Mouse (Mus musculus) heart, embryonic 15.5 days (tissue): ENCODE measurements at regions not wholly inside any gene's neighbourhood (a gene's known extent, or its start where the extent isn't known, plus 50 kb on each side); places are given as distances from the start of the nearest gene placed in this dataset.
A peak's percentile ranks its signal among the peaks of the same experiment; 100 is the strongest.

Experiments used
- ATAC-seq: fragments of 200-750 bp; cut with Nextera tagmentation; replicated peaks from 2 replicates; pipeline ENCODE4 v1.8.0; 2017; ENCODE audit warnings: low read depth, moderate TSS enrichment; ENCODE audit not compliant: insufficient number of reproducible peaks, insufficient read depth, low FRiP score
- H3K27ac ChIP-seq: fragments of 300-500 bp; sonication (generic); 2 replicates; pipeline ENCODE4 v1.5.1; 2015; ENCODE audit warnings: mild to moderate bottlenecking, inconsistent platforms
- H3K27me3 ChIP-seq: fragments of 300-500 bp; sonication (generic); 2 replicates; pipeline ENCODE4 v1.6.1; 2015; ENCODE audit warnings: inconsistent platforms
- H3K36me3 ChIP-seq: fragments of 300-500 bp; sonication (generic); 2 replicates; pipeline ENCODE4 v1.6.1; 2015; ENCODE audit warnings: mild to moderate bottlenecking, inconsistent platforms
- H3K4me1 ChIP-seq: fragments of 300-500 bp; sonication (generic); replicated peaks from 2 replicates; pipeline ENCODE4 v1.6.1; 2015; ENCODE audit warnings: inconsistent platforms
- H3K4me2 ChIP-seq: fragments of 300-500 bp; sonication (generic); 2 replicates; pipeline ENCODE4 v1.6.1; 2015; ENCODE audit warnings: inconsistent platforms, mild to moderate bottlenecking, moderate library complexity
- H3K4me3 ChIP-seq: fragments of 300-500 bp; sonication (generic); 2 replicates; pipeline ENCODE4 v1.5.1; 2015; ENCODE audit warnings: mild to moderate bottlenecking, inconsistent platforms
- H3K9ac ChIP-seq: fragments of 300-500 bp; sonication (generic); 2 replicates; pipeline ENCODE4 v1.6.1; 2015; ENCODE audit warnings: mild to moderate bottlenecking, inconsistent platforms
- H3K9me3 ChIP-seq: fragments of 300-500 bp; sonication (generic); replicated peaks from 2 replicates; pipeline ENCODE4 v1.6.1; 2016; ENCODE audit warnings: inconsistent platforms
- WGBS: fragments of 180-500 bp; shearing (Covaris S2); methylation state at CpG from one replicate; pipeline ENCODE4 v1.1.7; 2015; ENCODE audit warnings: mixed read lengths; 5-methylcytosine and 5-hydroxymethylcytosine counted together

DNA sequence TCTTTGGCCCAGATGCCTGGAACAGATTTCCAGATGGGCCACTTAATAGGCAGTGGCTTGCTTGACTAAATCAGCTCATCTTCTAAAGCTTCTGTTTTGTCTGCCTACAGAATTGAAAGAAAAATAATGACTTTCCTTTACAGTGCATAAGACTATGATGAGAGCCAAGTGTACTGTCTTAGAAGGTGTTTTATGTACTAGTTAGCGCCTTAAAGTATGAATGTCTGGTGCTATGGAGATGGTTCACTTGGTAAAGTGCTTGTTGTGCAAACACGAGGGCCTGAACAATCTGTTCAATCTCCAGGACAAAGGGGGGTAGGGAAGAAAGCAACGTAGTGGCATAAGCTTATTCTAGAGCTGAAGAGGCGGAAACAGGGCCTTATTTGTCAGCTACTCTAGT, 511.5 kb upstream of the 4930412O13Rik start:
- Histone ChIP-seq H3K9ac (no peak overlapping the region), H3K4me1 (no peaks in the 10 kb centered on the region), H3K4me2 (no peak overlapping the region), H3K4me3 (no peak overlapping the region), H3K27me3 (no peaks in the 10 kb centered on the region), H3K9me3 (no peaks in the 10 kb centered on the region), H3K36me3 (no peaks in the 10 kb centered on the region), H3K27ac (no peak overlapping the region)
- WGBS: 70% methylated on average over 4 of the region's 4 CpGs
- ATAC-seq: no peak

- no peak overlapping the region for H3K27ac ChIP-seq
- 79% methylated on average over 2 of the region's 2 CpGs for WGBS
- H3K36me3 ChIP-seq: no peaks in the 10 kb centered on the region
These were observed 494.5 kb upstream of the 4930412O13Rik start for GRCm38 (mm10) chr2:9386566-9386965.

GRCm38 (mm10) chr2:9388058-9388457, 493.0 kb upstream of the 4930412O13Rik start:
- Histone ChIP-seq H3K9ac (no peak overlapping the region), H3K4me1 (no peaks in the 10 kb centered on the region), H3K9me3 (no peaks in the 10 kb centered on the region), H3K27ac (no peak overlapping the region), H3K4me3 (no peak overlapping the region), H3K27me3 (no peaks in the 10 kb centered on the region), H3K36me3 (no peaks in the 10 kb centered on the region), H3K4me2 (no peak overlapping the region)
- WGBS: 55% methylated on average over 3 of the region's 3 CpGs
- no peak for ATAC-seq

More at GRCm38 (mm10) chr2:9386566-9386965, 494.5 kb upstream of the 4930412O13Rik start:
- Histone ChIP-seq H3K9ac (no peak overlapping the region), H3K4me3 (no peak overlapping the region), H3K27me3 (no peaks in the 10 kb centered on the region), H3K4me2 (no peak overlapping the region), H3K4me1 (no peaks in the 10 kb centered on the region), H3K9me3 (no peaks in the 10 kb centered on the region)
- no peak for ATAC-seq

DNA sequence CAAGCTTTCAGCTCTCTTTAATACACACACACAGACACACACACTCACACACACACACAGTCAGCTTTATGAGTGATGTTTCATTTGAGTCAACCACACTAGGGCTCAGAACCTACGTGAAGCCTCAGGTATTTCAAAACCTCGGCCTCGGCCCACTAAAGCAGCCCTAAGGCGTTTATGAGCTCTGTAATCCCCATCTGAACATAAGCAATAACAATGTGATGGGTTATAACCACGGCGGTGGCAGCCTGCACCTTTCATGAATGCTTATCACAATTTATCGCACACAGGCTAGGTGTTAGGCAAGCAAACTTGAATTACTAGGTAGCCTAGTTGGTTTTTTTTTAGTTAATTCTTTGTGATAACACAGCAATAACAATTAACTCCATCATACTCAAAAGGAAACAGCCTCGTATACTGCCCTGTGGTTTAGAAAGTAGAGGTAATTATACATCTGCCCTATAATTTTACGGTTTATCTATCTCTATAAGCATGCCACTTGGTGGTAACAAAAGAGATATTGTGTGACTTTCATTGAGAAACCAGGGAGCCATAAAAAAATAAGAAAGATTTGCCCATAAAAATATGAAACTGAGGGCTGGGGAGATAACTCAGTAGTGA, 485.6 kb upstream of the 4930412O13Rik start:
- H3K4me1 ChIP-seq: no peaks in the 10 kb centered on the region
- H3K4me3 ChIP-seq: no peak overlapping the region
- H3K27ac ChIP-seq: no peak overlapping the region
- no peak overlapping the region for H3K4me2 ChIP-seq
- WGBS: 77% methylated on average over 9 of the region's 9 CpGs
- no peaks in the 10 kb centered on the region for H3K9me3 ChIP-seq
- H3K36me3 ChIP-seq: no peaks in the 10 kb centered on the region
- H3K9ac ChIP-seq: no peak overlapping the region
- no peak for ATAC-seq
- no peaks in the 10 kb centered on the region for H3K27me3 ChIP-seq

GRCm38 (mm10) chr2:9401461-9401860, 479.6 kb upstream of the 4930412O13Rik start:
- 76% methylated on average over 7 of the region's 7 CpGs for WGBS
- Histone ChIP-seq H3K4me2 (no peak overlapping the region), H3K9me3 (no peaks in the 10 kb centered on the region), H3K9ac (no peak overlapping the region), H3K4me1 (no peaks in the 10 kb centered on the region), H3K27ac (no peak overlapping the region), H3K36me3 (no peaks in the 10 kb centered on the region), H3K27me3 (no peaks in the 10 kb centered on the region), H3K4me3 (no peak overlapping the region)
- ATAC-seq: no peak

DNA sequence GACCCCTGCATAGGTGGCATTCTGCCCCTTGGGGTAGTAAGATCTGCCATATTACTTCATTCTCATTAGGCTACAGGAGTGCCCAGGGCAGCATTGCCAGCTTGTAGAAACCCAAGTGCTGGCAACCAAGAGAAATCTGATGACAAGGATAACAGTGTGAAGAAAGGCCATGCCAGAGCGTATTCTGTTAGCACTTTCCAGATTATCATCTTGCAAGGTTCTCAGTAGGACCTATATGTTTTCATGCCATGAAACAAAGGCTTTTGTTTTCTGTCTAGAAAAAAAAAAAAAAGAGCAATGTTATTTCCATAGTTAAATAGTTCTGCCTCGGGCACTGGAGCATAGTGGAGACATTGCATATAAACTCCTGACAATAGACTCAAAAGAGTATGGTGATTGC, 478.8 kb upstream of the 4930412O13Rik start:
- no peaks in the 10 kb centered on the region for H3K36me3 ChIP-seq
- H3K27ac ChIP-seq: no peak overlapping the region
- 73% methylated on average over 2 of the region's 2 CpGs for WGBS
- H3K4me3 ChIP-seq: no peak overlapping the region
- H3K4me1 ChIP-seq: no peaks in the 10 kb centered on the region
- no peak for ATAC-seq
- H3K4me2 ChIP-seq: no peak overlapping the region
- H3K9me3 ChIP-seq: no peaks in the 10 kb centered on the region
- no peak overlapping the region for H3K9ac ChIP-seq
- H3K27me3 ChIP-seq: no peaks in the 10 kb centered on the region

GRCm38 (mm10) chr2:9409075-9409474, 472.0 kb upstream of the 4930412O13Rik start:
- WGBS: 62% methylated on average over 7 of the region's 7 CpGs
- Histone ChIP-seq H3K36me3 (no peaks in the 10 kb centered on the region), H3K27me3 (no peaks in the 10 kb centered on the region), H3K4me2 (no peak overlapping the region), H3K4me3 (no peak overlapping the region), H3K9me3 (no peaks in the 10 kb centered on the region), H3K4me1 (no peaks in the 10 kb centered on the region), H3K9ac (no peak overlapping the region), H3K27ac (no peak overlapping the region)
- ATAC-seq: no peak

DNA sequence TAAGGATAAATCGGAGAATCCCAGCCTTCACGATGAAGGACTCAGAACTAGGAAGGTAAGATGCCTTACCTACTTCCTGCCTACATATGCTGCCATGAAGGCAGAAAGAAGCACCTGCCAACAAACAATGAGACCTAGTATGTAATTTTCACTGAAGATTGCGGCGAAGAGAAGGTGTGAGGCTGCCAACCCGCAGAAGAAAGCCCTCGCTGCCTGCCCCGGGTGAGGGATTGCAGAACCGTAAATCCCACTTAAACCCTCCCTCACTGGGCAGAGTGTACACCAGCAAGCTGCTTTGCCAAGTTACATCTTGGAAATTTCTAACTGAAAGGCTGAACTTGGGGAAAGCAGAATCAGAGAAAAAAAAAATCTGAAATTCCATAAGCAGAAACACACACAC, 458.4 kb upstream of the 4930412O13Rik start:
- no peaks in the 10 kb centered on the region for H3K36me3 ChIP-seq
- ATAC-seq: no peak
- no peak overlapping the region for H3K27ac ChIP-seq
- H3K9me3 ChIP-seq: no peaks in the 10 kb centered on the region
- H3K4me3 ChIP-seq: no peak overlapping the region
- no peaks in the 10 kb centered on the region for H3K4me1 ChIP-seq
- no peaks in the 10 kb centered on the region for H3K27me3 ChIP-seq
- WGBS: 73% methylated on average over 8 of the region's 8 CpGs
- no peak overlapping the region for H3K9ac ChIP-seq
- no peak overlapping the region for H3K4me2 ChIP-seq

DNA sequence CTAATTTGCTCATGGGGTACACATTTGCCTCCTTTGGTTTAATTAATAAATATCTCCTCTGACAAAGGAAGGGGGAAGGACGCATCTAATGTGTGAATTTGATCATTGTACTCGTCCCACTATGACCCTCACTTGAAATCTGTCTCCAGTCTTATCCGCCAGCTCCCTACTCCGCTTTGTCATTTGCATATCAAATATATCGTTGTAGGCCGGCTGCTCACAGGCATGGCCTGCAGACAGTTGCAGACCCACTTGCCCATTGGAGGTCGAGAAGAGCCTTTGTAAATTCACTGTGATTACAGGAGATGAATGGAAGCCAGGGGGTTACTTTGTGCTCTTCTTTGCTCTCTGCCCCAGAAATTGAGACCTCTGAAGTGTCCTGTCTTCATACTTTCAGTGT, 457.5 kb upstream of the 4930412O13Rik start:
- H3K9ac ChIP-seq: no peak overlapping the region
- no peak overlapping the region for H3K4me2 ChIP-seq
- no peaks in the 10 kb centered on the region for H3K36me3 ChIP-seq
- no peak overlapping the region for H3K27ac ChIP-seq
- H3K27me3 ChIP-seq: no peaks in the 10 kb centered on the region
- no peaks in the 10 kb centered on the region for H3K9me3 ChIP-seq
- no peaks in the 10 kb centered on the region for H3K4me1 ChIP-seq
- 40% methylated on average over 7 of the region's 7 CpGs for WGBS
- no peak for ATAC-seq
- no peak overlapping the region for H3K4me3 ChIP-seq

- Histone ChIP-seq H3K27ac (no peak overlapping the region), H3K4me3 (no peak overlapping the region), H3K9ac (no peak overlapping the region), H3K9me3 (no peaks in the 10 kb centered on the region), H3K4me1 (no peaks in the 10 kb centered on the region), H3K27me3 (0 out of 2 replicates have a peak, but pooled peaks cover 8% of the 10 kb centered on the region), H3K4me2 (peak overlapping the region; percentile 21; the same call in 1 of the 2 replicates), H3K36me3 (no peaks in the 10 kb centered on the region)
- WGBS: 21% methylated on average over 17 of the region's 17 CpGs
- ATAC-seq: no peak
These were observed 447.7 kb upstream of the 4930412O13Rik start for GRCm38 (mm10) chr2:9433110-9433940.

DNA sequence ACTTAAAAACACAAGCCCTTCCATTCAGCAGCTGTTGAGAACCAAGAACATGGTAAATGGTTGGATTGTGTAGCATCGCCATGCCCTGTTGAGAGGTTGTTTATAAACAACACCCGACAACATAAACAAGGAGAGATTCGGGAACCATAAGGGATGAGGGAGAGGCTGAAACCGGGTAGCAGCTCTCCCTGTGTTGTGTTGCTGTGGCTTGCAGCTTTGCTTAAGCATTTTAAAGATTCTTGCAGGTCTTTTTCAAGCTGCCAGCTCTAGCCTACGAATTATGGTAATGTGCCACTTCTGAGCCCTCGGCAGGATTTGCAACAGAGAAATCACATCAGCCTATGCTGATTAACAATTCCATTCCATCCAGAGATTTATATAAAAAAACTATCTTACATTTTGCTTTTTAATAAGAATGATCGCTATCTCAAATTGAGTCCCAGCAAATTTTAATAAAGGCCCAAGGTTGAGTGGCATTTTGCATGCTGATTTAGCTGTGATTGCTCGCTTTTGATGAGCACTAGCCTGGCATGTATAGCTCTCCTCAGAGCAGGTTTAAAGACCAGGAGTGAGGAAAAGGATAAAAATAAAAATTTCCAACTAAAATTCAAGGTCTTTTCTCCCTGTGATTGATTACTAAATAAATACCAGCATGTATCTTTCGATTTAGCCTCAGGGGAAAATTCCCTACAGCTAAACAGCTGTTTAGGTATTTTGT, 445.7 kb upstream of the 4930412O13Rik start:
- H3K27ac ChIP-seq: no peak overlapping the region
- 52% methylated on average over 9 of the region's 9 CpGs for WGBS
- H3K9me3 ChIP-seq: no peaks in the 10 kb centered on the region
- H3K4me3 ChIP-seq: no peak overlapping the region
- no peak overlapping the region for H3K9ac ChIP-seq
- ATAC-seq: no peak
- 0 out of 2 replicates have a peak, but pooled peaks cover 8% of the 10 kb centered on the region for H3K27me3 ChIP-seq
- H3K4me2 ChIP-seq: no peak overlapping the region
- no peaks in the 10 kb centered on the region for H3K4me1 ChIP-seq
- H3K36me3 ChIP-seq: no peaks in the 10 kb centered on the region
